Mouse (Mus musculus) hindbrain, embryonic 10.5 days (tissue): ENCODE measurements around the gene Vash2. TPM values are rescaled to one million over a fixed set of nuclear protein-coding genes. Genes with fewer than 3 reads are reported as not detected.
"Not testable (repeated sequence)": the region's sequence is repeated elsewhere in the genome, so short reads cannot be mapped to it uniquely, and the experiment has no call there.

Experiments
- DNase-seq: peaks from one replicate; pipeline ENCODE4 v3.0.0-alpha.2; 2017; ENCODE audit warnings: low spot score
- H3K27ac ChIP-seq: fragments of 300-500 bp; sonication (generic); 2 replicates; pipeline ENCODE4 v1.5.1; 2016; ENCODE audit warnings: mild to moderate bottlenecking, moderate library complexity
- H3K27me3 ChIP-seq: fragments of 300-500 bp; sonication (generic); 2 replicates; pipeline ENCODE4 v1.6.1; 2016; ENCODE audit warnings: mild to moderate bottlenecking; ENCODE audit not compliant: poor library complexity, insufficient read depth, severe bottlenecking
- H3K36me3 ChIP-seq: fragments of 300-500 bp; sonication (generic); 2 replicates; pipeline ENCODE4 v1.6.1; 2016; ENCODE audit warnings: mild to moderate bottlenecking, moderate library complexity
- H3K4me1 ChIP-seq: fragments of 300-500 bp; sonication (generic); replicated peaks from 2 replicates; pipeline ENCODE4 v1.6.1; 2016; ENCODE audit warnings: mild to moderate bottlenecking
- H3K4me3 ChIP-seq: fragments of 300-500 bp; sonication (generic); 2 replicates; pipeline ENCODE4 v1.5.1; 2016; ENCODE audit warnings: mild to moderate bottlenecking, moderate library complexity
- H3K9me3 ChIP-seq: fragments of 300-500 bp; sonication (generic); 2 replicates; pipeline ENCODE4 v1.6.1; 2016; ENCODE audit warnings: mild to moderate bottlenecking, moderate library complexity
- WGBS: fragments of 180-500 bp; shearing (Covaris S2); methylation state at CpG from one replicate; pipeline ENCODE4 v1.1.7; 2016; 5-methylcytosine and 5-hydroxymethylcytosine counted together
- polyA plus RNA-seq: library from polyadenylated mRNA; unstranded; fragments of >200 nt; fragmentation: Nextera tagmentation; extraction: Ambion mirVana; gene quantifications from 2 replicates; pipeline ENCODE4 v1.2.1, GENCODE M21; 2016

The Vash2 gene
- 39.1 and 50.5 TPM in 2 replicates for polyA plus RNA-seq

GRCm38 (mm10) chr1:190979100-190979563, at the start of gene Vash2:
Gene Vash2, minus strand, starts transcription at chr1:190979296.
- Histone ChIP-seq H3K9me3 (no peaks in the 10 kb centered on the region), H3K27me3 (peaks cover 3% of the 10 kb centered on the region; the same call in 1 of the 2 replicates), H3K27ac (peak within 1 kb of the TSS; percentile 94), H3K4me3 (peak within 1 kb of the TSS; percentile 74), H3K36me3 (peaks cover 15% of the 10 kb centered on the region), H3K4me1 (peaks cover 51% of the 10 kb centered on the region)
- WGBS: under 1% methylated on average over 38 of the region's 38 CpGs
- peak; percentile 94 for DNase-seq

DNA sequence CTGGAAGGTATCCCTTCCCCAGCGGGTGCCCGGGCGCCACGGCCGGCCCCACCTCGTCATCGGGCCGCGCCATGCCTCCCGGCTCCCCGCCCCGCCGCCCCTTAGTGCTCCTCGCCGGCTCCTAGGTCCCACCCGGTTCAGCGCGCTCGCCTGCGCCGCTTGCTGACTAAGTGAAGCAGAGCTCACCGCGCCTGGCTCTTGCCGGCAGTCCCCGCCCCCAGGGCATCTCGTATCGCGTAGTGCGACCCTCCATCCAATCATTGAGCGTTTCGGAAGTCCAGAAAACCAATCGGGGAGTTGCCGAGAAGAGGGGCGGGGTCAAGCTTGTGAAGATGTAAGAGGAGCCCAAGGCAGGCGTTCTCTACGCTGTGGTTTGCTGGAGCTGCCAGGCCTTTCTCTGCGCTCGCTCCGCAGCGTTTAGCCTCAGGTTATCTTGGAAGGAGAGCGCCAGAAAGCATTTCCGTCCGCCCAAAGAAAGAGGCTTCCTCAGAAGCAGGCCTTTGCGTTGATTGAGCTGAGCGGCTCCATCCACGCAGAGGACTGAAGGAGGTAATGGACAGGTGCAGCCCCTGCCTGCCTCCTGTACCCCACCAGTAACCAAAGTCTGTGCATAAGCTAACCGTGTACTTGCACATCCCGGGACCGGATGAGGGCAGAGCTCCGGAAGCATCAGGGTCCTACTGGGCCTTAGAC, 47.1 kb upstream of the Vash2 start, which contains the start of gene Flvcr1:
TSS of gene Flvcr1 (minus strand) at position 138 of the 693 bp plus-strand sequence.
- no peaks in the 10 kb centered on the region for H3K9me3 ChIP-seq
- peak within 1 kb of the TSS; percentile 93 for H3K27ac ChIP-seq
- H3K27me3 ChIP-seq: no peaks in the 10 kb centered on the region
- peak within 1 kb of the TSS; percentile 71 for H3K4me3 ChIP-seq
- peak; percentile 99 for DNase-seq
- WGBS: under 1% methylated on average over 50 of the region's 50 CpGs
- peaks cover 31% of the 10 kb centered on the region for H3K4me1 ChIP-seq
- peaks cover 10% of the 10 kb centered on the region for H3K36me3 ChIP-seq

DNA sequence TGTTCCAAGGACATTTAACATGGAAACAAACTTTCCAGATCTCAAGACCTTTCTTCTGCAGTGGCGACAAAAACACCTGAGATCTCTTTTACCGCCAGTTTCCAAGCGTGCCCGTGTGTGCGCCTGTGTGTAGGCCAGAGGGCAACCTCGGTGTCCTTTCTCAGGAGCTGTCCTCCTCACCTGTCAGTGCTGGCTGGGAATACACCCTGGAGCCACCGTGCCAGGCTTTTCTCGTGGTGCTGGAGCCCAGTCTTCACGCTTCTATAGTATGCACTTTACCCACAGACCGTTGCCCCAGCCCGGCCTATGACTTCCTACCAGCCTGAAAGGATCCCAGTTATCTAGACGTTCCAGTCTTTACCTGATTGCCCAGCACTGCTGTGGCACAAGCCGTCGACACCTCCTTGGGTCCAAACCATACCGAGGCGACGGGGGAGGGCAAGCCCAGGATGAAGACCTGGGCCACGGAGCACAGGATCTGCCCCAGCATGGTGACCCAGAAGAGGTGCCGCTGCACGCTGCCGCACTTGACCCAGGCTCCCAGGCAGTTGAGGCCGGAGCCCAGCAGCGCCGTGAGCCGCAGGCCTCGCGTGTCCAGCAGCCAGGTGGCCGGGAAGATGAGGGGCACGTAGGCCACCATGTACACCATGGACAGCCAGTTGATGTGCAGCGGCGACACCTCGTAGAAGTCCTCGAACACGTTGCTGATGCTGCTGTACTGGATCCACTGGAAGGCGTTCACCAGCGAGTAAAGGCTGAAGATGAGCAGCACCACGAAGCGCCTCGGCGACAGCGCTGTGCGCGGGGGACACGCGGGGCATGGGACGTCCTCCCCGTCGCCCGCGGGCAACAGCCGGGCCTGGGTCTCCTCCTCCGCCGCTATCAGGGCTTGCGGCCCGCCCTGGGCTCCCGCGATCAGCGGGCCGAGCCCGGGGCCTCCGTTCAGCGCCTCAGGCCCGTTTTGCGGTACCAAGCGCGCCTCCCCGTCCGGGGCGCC, 46.2 kb upstream of the Vash2 start:
- Histone ChIP-seq H3K9me3 (no peaks in the 10 kb centered on the region), H3K27me3 (no peaks in the 10 kb centered on the region)
- whole genome bisulfite sequencing: 2% methylated on average over 69 of the region's 69 CpGs

GRCm38 (mm10) chr1:191023806-191024205, 44.7 kb upstream of the Vash2 start:
- H3K9me3 ChIP-seq, H3K4me3 ChIP-seq, H3K27me3 ChIP-seq, H3K27ac ChIP-seq, DNase-seq: not testable (repeated sequence)
- WGBS: 96% methylated on average over 6 of the region's 6 CpGs
- Histone ChIP-seq H3K4me1 (peaks cover 31% of the 10 kb centered on the region), H3K36me3 (peaks cover 14% of the 10 kb centered on the region)

More for the DNA sequence above, 46.2 kb upstream of the Vash2 start:
- H3K4me1 ChIP-seq: peaks cover 31% of the 10 kb centered on the region
- H3K27ac ChIP-seq: peak overlapping the region; percentile 93
- DNase-seq: no peak
- peak overlapping the region; percentile 71 for H3K4me3 ChIP-seq
- H3K36me3 ChIP-seq: peaks cover 10% of the 10 kb centered on the region

GRCm38 (mm10) chr1:191023140-191023539, 44.0 kb upstream of the Vash2 start:
- no peak overlapping the region for H3K27ac ChIP-seq
- H3K4me3 ChIP-seq: no peak overlapping the region
- WGBS: 93% methylated on average over 2 of the region's 2 CpGs
- peaks cover 31% of the 10 kb centered on the region for H3K4me1 ChIP-seq
- no peak for DNase-seq
- H3K27me3 ChIP-seq: no peaks in the 10 kb centered on the region
- no peaks in the 10 kb centered on the region for H3K9me3 ChIP-seq
- H3K36me3 ChIP-seq: peaks cover 14% of the 10 kb centered on the region

- DNase-seq: no peak
- H3K9me3 ChIP-seq: no peaks in the 10 kb centered on the region
- no peaks in the 10 kb centered on the region for H3K27me3 ChIP-seq
- peaks cover 18% of the 10 kb centered on the region for H3K4me1 ChIP-seq
- no peak overlapping the region for H3K4me3 ChIP-seq
- 92% methylated on average over 7 of the region's 7 CpGs for WGBS
- peaks cover 14% of the 10 kb centered on the region for H3K36me3 ChIP-seq
- H3K27ac ChIP-seq: no peak overlapping the region
These were observed 41.9 kb upstream of the Vash2 start for GRCm38 (mm10) chr1:191021016-191021415.

GRCm38 (mm10) chr1:191020217-191020924, 41.3 kb upstream of the Vash2 start:
- no peak overlapping the region for H3K27ac ChIP-seq
- DNase-seq: no peak
- H3K27me3 ChIP-seq: no peaks in the 10 kb centered on the region
- peaks cover 15% of the 10 kb centered on the region for H3K36me3 ChIP-seq
- no peaks in the 10 kb centered on the region for H3K9me3 ChIP-seq
- 94% methylated on average over 3 of the region's 3 CpGs for WGBS
- no peak overlapping the region for H3K4me3 ChIP-seq
- peaks cover 12% of the 10 kb centered on the region for H3K4me1 ChIP-seq

- Histone ChIP-seq H3K27me3 (no peaks in the 10 kb centered on the region), H3K27ac (no peak overlapping the region), H3K36me3 (peaks cover 21% of the 10 kb centered on the region), H3K9me3 (no peaks in the 10 kb centered on the region), H3K4me3 (no peak overlapping the region), H3K4me1 (peaks cover 6% of the 10 kb centered on the region)
- WGBS: 96% methylated on average over 5 of the region's 5 CpGs
- no peak for DNase-seq
These were observed 40.7 kb upstream of the Vash2 start for GRCm38 (mm10) chr1:191019803-191020202.

- 92% methylated on average over 3 of the region's 3 CpGs for WGBS
- Histone ChIP-seq H3K27ac (no peak overlapping the region), H3K4me1 (no peaks in the 10 kb centered on the region), H3K9me3 (no peaks in the 10 kb centered on the region), H3K4me3 (no peak overlapping the region), H3K36me3 (peaks cover 61% of the 10 kb centered on the region), H3K27me3 (no peaks in the 10 kb centered on the region)
- DNase-seq: no peak
These were observed 35.2 kb upstream of the Vash2 start for GRCm38 (mm10) chr1:191014271-191014670.

GRCm38 (mm10) chr1:191008707-191009106, 29.6 kb upstream of the Vash2 start:
- Histone ChIP-seq H3K9me3 (no peaks in the 10 kb centered on the region), H3K36me3 (peaks cover 79% of the 10 kb centered on the region), H3K27me3 (no peaks in the 10 kb centered on the region), H3K4me1 (no peaks in the 10 kb centered on the region), H3K4me3 (no peak overlapping the region), H3K27ac (no peak overlapping the region)
- no peak for DNase-seq
- WGBS: 97% methylated on average over 5 of the region's 5 CpGs

DNA sequence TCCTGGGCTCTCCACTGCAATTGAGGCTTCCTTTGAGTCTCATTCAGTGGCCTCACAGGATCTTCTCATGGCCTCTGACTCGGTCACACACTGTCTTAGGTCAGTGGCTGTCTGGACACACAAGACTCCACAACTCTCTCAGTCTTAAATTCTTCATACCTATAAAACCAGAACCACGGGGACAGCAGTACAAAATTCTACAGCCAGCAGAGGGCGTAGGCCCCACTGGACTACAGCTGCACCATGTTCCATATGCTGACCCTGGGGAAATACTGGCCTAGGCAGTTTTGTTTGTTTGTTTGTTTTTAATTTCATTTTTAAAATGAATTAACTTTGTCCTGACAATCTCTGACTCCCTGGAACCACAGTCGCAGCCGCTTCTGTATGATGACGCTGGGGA, 23.1 kb upstream of the Vash2 start:
- 61% methylated on average over 6 of the region's 6 CpGs for WGBS
- Histone ChIP-seq H3K27ac (no peak overlapping the region), H3K4me3 (no peak overlapping the region), H3K27me3 (no peaks in the 10 kb centered on the region), H3K9me3 (peaks cover 6% of the 10 kb centered on the region; the same call in 1 of the 2 replicates), H3K36me3 (peaks cover 17% of the 10 kb centered on the region), H3K4me1 (no peaks in the 10 kb centered on the region)
- no peak for DNase-seq

DNA sequence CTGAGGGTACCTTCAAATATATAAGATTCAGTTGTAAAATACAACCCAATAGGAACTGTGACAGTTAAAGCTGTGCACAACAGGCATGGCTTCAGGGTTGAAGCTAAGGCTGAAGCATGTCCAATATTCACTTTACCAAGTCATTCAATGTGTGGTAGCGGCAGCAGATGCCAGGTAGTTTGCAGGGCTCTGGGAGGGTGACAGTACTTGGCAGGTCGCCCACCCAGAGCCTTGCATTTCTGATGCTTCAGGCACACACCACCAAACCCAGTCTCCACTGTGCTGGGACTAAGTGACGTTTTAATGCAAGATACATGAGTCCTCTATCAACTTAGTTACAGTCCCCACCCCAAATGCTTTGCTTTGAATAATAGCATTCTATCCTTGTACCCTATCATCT, 21.6 kb upstream of the Vash2 start:
- DNase-seq: no peak
- Histone ChIP-seq H3K4me1 (no peaks in the 10 kb centered on the region), H3K36me3 (peaks cover 14% of the 10 kb centered on the region), H3K4me3 (no peak overlapping the region), H3K27me3 (no peaks in the 10 kb centered on the region), H3K27ac (no peak overlapping the region), H3K9me3 (peaks cover 6% of the 10 kb centered on the region; the same call in 1 of the 2 replicates)
- 86% methylated on average over 3 of the region's 3 CpGs for WGBS
